Mouse (Mus musculus): ENCODE data around the gene Fbxo46.

DNA sequence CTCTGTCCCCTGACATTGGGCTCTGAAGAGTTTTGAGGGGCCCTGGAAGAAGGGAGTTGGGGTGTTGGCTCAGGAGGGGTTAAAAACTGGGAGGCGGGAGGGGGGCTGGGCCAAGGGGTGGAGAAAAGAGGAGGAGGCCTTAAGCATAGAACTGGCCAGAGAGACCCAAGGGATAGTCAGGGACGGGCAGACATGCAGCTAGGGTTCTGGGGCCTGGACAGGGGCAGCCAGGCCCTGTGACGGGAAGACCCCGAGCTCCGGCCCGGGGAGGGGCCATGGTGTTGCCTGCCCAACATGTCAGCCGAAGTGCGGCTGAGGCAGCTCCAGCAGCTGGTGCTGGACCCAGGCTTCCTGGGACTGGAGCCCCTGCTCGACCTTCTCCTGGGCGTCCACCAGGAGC is 36.0 kb upstream of the Fbxo46 start, which contains the start of gene Dmpk:
- TF ChIP-seq CTCF (IDR thresholded peaks at IDR 0.05; ENCODE audit: control insufficient read depth, insufficient read depth, insufficient replicate concordance, low read depth, low read length) (no peak), POLR2A (IDR thresholded peaks at IDR 0.05; ENCODE audit: control insufficient read depth, low read depth, low read length) (no peak)

Measured in testis, adult 2 months (tissue).